Mouse (Mus musculus): ENCODE data around the gene Gm28053.

The Gm28053 gene

GRCm38 (mm10) chr6:48696830-48697554, 21.4 kb upstream of the Gm28053 start:
- no peak for DNase-seq

DNA sequence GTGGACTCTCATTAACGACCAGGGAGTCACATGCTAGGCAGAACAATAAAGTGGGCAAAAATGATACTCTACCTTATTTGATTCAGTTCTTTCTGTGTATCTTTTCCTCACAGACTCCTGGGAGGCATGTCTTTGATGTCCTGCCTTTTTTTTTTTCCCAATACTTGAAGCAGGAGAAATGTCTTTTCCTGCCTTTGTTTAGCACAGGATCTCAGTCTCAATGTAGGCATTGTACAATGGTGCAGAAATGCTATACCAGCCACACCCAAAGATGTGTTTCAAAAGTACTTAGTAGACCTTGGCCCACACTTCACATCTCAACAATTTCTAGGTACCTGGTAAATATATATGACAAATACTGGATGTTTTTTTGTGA, 20.9 kb upstream of the Gm28053 start:
- DNase-seq: no peak

DNA sequence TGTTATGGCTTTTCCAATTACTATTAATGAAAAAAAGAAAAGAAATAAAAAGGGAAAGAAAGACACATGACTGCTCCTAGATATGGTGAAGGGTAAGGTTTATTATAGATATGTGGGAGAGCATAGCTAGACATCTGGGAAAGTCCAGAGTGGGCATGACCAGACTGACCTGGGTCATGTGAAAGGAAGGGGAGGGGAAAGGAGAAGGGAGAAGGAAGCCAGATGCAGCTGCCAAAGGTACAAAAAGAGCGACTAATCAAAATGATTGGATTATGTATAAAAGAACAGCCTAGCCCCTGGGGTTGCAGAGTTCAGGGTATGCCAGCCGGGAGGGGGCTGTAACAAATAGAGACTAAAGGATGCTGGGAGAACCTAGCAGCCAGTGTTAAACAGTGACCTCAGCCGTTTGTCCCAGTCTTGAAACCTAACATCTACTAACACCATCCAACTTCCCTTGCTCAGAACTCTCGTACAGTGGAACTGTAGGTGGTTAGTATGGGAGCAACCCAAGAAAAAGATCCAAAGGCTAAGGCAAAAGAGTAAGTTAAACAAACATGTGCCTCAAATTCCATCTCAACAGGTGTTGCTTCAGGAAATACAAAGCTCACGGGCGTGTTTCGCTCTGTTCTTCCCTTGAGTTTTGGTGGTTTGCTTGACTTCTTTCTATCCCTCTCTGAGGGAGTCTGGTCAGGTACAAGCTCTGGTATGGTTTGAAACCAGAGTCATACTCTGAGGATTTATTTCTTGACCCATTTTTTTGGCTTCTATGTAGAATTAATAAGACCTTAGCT, 20.1 kb upstream of the Gm28053 start:
- DNase-seq: no peak

GRCm38 (mm10) chr6:48698888-48699287, 19.5 kb upstream of the Gm28053 start:
- DNase-seq: no peak

DNA sequence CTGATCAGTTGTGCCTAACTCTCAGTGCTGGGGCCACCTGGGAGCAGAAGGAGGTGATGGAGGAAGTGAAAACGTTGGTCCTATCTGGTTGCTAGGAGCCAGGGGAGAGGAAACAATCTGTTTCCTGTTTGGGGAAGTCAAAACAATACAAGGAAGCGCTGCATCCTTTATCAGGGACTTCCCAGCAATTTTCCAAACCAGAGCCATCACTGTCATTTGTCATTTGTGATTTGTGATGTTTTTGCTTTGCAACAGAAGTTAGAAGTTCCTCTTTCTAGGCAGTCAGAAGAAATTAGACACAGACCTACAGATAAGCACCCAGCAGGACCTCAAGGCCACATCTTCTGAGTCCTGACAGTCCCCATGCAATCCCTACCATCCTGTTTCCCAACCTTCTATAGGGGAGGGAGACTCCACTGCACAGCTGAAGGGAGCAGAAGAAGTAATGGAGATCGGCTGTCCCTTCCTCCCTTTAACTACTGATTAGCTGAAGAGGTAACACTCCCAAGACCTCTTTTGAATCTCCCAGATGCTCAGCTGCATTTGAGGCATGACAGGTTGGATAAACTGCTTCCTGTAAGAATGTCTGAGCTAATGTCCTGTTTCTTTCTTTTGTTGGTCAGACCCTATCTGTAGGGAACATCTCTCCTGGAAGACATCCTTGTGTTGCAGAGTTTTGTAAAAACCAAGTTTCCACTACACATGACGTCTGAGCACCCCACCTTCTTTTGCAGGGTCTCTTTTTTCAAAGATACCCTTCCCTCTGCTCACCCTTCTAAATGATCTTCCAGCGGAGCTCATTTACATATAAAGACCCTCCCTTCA, 17.9 kb upstream of the Gm28053 start:
- peak; percentile 73 for DNase-seq

- DNase-seq: no peak
Measured at GRCm38 (mm10) chr6:48702146-48702545, 16.3 kb upstream of the Gm28053 start.

DNA sequence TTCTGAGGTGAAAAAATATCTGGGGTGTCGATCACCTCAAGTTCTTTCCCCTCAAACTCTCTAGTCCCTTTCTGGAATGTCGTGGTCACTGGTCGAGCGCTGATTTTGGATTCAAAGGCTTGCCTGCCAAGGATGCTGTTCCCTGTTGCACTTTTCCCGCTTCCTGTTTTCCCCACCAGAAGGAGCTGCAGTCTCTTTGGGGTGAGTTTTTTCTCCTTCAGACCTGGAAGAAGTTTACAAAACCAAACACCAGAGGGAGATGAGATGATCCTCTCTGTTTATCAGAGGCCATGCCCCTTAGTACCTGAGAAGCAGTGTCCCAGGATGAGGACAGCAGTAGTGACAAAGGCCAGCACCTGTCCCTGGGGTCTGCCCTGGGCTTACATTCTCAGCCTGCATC, 15.8 kb upstream of the Gm28053 start:
- DNase-seq: no peak

- no peak for DNase-seq
Measured at GRCm38 (mm10) chr6:48704146-48704545, 14.3 kb upstream of the Gm28053 start.

GRCm38 (mm10) chr6:48706130-48706529, 12.3 kb upstream of the Gm28053 start:
- DNase-seq: no peak

- no peak for DNase-seq
Measured at GRCm38 (mm10) chr6:48720326-48720725, 1.9 kb downstream of the Gm28053 start.

DNA sequence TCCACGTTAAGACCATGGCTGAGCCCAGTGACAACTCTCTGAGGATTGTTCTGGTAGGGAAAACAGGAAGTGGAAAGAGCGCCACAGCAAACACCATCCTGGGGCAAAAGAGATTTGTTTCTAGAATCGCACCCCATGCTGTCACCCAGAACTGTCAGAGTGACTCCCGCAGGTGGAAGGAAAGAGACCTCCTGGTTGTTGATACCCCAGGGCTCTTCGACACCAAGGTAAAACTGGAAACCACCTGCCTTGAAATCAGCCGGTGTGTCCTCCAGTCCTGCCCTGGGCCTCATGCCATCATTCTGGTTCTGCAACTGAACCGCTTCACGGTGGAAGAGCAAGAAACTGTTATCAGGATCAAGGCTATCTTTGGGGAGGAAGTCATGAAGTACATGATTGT, 5.1 kb downstream of the Gm28053 start:
- DNase-seq: no peak

GRCm38 (mm10) chr6:48725476-48725875, 7.1 kb downstream of the Gm28053 start:
- DNase-seq: peak; percentile 85

DNA sequence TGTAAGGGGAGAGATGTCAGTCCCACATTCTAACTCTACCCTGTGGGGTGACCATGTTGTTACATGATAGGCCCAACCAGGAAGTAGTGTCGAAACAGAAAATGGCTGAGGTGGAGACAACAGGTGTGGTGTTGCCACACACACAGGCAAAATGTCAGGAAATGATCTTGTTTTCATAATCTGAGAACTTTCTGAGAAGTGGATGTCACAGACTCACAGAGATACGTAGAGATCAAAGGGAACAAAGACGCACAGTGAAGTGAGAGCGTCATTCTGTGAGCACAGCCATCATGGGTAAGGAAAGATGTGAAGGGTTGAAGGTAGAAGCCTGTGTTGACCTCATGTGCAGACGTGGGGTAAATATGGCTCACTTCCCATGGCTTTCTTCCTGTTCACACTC, 9.4 kb downstream of the Gm28053 start:
- DNase-seq: no peak

DNA sequence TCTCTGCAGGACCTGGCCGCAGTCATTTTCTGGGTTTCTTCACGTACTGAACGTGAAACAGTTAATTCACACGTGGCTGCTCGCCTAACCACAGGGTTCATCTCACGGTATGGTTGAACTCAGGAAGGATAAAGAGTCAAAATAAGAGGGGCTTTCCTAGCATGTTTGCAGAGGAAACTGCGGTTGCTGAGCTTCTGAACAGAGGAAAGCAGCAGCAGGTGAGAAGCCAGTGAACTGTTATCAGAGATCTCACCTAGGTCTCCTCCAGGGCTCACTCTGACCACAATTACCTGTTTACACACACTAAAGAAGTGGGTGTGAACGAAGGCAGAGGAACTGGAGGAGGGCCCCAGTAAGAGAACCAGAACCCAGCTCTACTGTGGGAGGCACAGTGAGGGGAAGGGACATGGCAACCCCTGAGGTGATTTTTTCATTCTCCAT, 14.5 kb downstream of the Gm28053 start:
- DNase-seq: no peak

- DNase-seq: no peak
Measured at GRCm38 (mm10) chr6:48733660-48734059, 15.3 kb downstream of the Gm28053 start.

DNA sequence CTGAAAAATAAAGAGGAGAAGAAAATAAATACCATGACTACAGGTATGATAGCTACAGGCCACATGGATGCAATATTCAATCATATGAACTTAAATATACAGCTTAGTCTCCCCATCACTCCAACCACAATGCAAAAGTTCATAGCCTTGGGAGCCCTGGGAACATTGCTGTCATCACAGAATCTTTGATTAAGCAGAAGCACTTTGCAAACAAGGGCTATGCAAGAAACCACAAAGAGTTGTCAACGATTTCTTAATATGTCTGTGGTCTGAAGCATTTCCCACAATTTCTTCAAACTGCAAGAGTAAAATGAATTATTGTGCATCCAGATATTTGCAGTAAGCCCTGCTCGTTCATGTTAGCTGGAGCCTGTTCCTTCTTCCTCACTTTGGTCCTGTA, 18.6 kb downstream of the Gm28053 start:
- DNase-seq: no peak

DNA sequence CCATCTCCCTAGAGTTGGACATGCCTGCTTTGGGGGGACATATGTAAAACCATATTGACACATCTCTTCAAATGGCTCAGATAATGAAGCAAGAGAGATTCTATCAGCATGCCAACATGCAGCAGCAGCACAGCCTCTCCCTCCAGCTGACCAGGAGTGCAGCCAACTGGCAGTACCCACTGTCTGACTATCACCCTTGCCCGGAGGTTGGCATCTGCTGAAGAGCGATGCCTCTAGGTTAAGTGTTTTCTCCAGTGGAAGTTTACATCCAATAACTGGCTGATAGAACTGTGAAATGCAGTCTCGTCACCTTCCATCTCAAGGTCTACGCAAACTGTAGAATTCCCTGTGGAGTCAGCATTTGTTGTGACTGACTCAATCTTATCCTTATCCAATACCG, 19.3 kb downstream of the Gm28053 start:
- DNase-seq: no peak

- DNase-seq: peak; percentile 54
Measured at GRCm38 (mm10) chr6:48738961-48739779, 20.8 kb downstream of the Gm28053 start, which contains the start of gene Gimap1. TSS of gene Gimap1 (plus strand) at chr6:48739054.

- no peak for DNase-seq
Measured at GRCm38 (mm10) chr6:48739780-48740055, 21.3 kb downstream of the Gm28053 start.

DNA sequence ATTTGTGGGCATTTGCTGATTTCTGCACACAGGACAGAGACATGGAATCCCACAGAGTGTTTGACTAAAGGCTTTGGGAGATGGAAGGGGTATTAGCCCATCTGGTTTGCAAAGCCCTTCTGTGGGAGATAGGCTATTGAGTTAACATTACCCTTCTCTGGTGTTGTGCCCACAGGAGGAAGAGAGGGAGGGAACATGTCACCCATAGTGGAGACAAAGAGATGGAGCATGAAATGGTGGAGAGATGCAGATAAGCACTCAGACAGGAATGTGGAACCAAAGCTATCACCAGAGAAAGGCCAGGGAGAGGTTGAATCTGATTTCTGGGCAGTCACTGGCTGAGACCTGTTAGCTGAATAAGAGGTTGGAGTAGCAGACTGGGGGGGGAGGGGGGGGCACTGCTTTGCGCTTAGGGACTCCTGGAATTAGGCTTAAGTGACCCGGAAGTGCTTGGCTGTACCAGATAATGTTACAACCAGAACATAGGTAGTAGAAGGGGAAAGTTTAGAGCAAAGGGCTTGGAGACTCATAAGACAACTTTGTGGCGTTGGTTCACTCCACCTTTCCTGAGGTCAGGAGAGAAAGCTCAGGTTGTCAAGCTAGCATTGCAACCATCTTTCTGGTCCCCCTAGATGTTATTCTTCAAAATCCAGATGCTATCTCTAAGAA, 22.2 kb downstream of the Gm28053 start:
- no peak for DNase-seq

DNA sequence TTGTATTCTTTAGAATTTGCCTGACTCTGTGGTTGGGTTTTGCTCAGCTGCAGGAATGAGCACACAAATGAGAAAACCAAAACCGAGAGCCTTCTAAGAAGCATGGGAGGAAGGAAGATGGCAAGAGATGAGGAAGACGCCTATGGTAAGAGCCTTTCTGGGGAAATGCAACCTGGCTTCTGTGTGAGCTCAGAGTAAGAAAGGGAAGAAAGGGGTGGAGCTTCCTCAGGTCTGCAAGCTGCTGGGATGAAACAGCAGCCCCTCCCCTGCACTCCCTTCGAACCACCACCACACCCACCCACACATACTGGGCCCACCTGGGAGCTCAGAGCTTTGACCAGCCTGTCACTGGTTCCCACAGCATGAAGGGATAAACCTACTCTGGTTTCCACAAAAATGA, 22.9 kb downstream of the Gm28053 start:
- no peak for DNase-seq

DNA sequence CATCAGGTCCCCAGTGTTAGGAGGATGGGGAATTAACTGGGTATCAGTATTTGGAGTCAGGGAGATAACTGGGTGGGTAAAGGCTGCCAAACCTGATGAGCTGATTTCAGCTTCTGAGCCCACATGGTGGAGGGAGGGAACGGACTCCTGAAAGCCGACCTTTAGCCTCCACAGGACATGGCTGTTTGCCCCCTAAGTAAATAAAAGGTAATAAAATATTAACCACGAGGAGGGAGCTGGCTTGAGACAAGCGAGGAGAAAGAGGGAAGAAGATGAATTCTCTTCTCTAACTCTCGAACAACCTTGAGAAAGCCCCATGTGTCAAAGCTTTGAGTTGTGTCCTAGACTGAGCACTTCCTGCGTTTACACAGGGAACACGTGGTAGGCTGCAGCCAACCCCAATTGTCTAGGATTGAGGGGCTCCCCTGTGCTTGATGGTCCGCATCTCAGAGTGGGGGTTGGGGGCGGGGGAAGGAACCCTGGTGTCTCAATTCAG, 23.4 kb downstream of the Gm28053 start:
- no peak for DNase-seq

All from lung, postnatal 10 days (tissue).